Mouse (Mus musculus) erythroblast, embryonic 14.5 days (primary cell): Measurements from ENCODE around the gene Khdc3.

Source experiments
- GATA1 ChIP-seq: IDR thresholded peaks from 2 replicates; pipeline ENCODE4 v1.6.1; 2012; ENCODE audit warnings: low read length, inconsistent platforms, mixed read lengths
- TAL1 ChIP-seq: IDR thresholded peaks from 3 replicates; pipeline ENCODE4 v1.6.1; 2012; ENCODE audit warnings: low read length, inconsistent platforms, mixed read lengths

GRCm38 (mm10) chr9:73083956-73084355 lies 17.7 kb upstream of the Khdc3 start:
- TF ChIP-seq GATA1: no peak
- no peak for TF ChIP-seq TAL1
